Mouse (Mus musculus) brown adipose tissue, adult 24 weeks (tissue): ENCODE data around the gene Haus4. TPM values are rescaled to one million over a fixed set of nuclear protein-coding genes. Genes with fewer than 3 reads are reported as not detected.

Experiments
- H3K27ac ChIP-seq: fragments of 200-500 bp; replicated peaks from 2 replicates; pipeline ENCODE4 v1.5.1; 2012; ENCODE audit warnings: low read depth, mild to moderate bottlenecking, low read length
- H3K4me1 ChIP-seq: fragments of 200-500 bp; 2 replicates; pipeline ENCODE4 v1.6.1; 2012; ENCODE audit warnings: low read length, mixed read lengths; ENCODE audit not compliant: control insufficient read depth, insufficient read depth, insufficient read length
- H3K4me3 ChIP-seq: fragments of 200-500 bp; 2 replicates; pipeline ENCODE4 v1.5.1; 2012; ENCODE audit warnings: low read depth, mild to moderate bottlenecking, low read length, moderate library complexity; ENCODE audit not compliant: insufficient read depth
- polyA plus RNA-seq: library from polyadenylated mRNA; stranded (reverse); fragments of >200 nt; gene quantifications from 2 replicates; pipeline ENCODE4 v1.2.4, GENCODE M21; 2012; ENCODE audit not compliant: missing spikeins, insufficient read depth, insufficient read length

Haus4 gene
- polyA plus RNA-seq, 1 experiment = 4.1 TPM

- no peak overlapping the region for H3K27ac ChIP-seq
- H3K4me1 ChIP-seq = no peaks in the 10 kb centered on the region
- no peak overlapping the region for H3K4me3 ChIP-seq
These were observed 9.7 kb downstream of the Haus4 start for GRCm38 (mm10) chr14:54544703-54545102.

- Histone ChIP-seq H3K27ac (no peak overlapping the region), H3K4me3 (no peak overlapping the region), H3K4me1 (no peaks in the 10 kb centered on the region)
These were observed 13.6 kb downstream of the Haus4 start for GRCm38 (mm10) chr14:54540771-54541170.

- H3K27ac ChIP-seq = no peak overlapping the region
- H3K4me3 ChIP-seq = no peak overlapping the region
- H3K4me1 ChIP-seq = no peaks in the 10 kb centered on the region
These were observed 15.8 kb downstream of the Haus4 start for GRCm38 (mm10) chr14:54538580-54538979.

- Histone ChIP-seq H3K4me1 (no peaks in the 10 kb centered on the region), H3K4me3 (peak overlapping the region; percentile 31; the same call in 1 of the 2 replicates), H3K27ac (no peak overlapping the region)
These were observed 25.8 kb downstream of the Haus4 start for GRCm38 (mm10) chr14:54528446-54529111.

GRCm38 (mm10) chr14:54528007-54528393 lies 26.4 kb downstream of the Haus4 start:
- H3K4me3 ChIP-seq = peak overlapping the region; percentile 31; the same call in 1 of the 2 replicates
- H3K27ac ChIP-seq = no peak overlapping the region
- H3K4me1 ChIP-seq = no peaks in the 10 kb centered on the region

GRCm38 (mm10) chr14:54527227-54528006 lies 27.0 kb downstream of the Haus4 start:
- no peak overlapping the region for H3K27ac ChIP-seq
- H3K4me3 ChIP-seq = peak overlapping the region; percentile 2; the same call in 1 of the 2 replicates
- H3K4me1 ChIP-seq = no peaks in the 10 kb centered on the region

- Histone ChIP-seq H3K27ac (no peak overlapping the region), H3K4me1 (no peaks in the 10 kb centered on the region), H3K4me3 (no peak overlapping the region)
These were observed 30.8 kb downstream of the Haus4 start for GRCm38 (mm10) chr14:54523600-54523999.

GRCm38 (mm10) chr14:54516710-54517310 lies 37.6 kb downstream of the Haus4 start:
- Histone ChIP-seq H3K4me3 (peak overlapping the region; percentile 85), H3K4me1 (peaks cover 3% of the 10 kb centered on the region; the same call in 1 of the 2 replicates), H3K27ac (0 out of 2 replicates have a peak overlapping the region, but pooled peaks have one; percentile 49)

- Histone ChIP-seq H3K27ac (no peak overlapping the region), H3K4me3 (no peak overlapping the region), H3K4me1 (no peaks in the 10 kb centered on the region)
These were observed 44.6 kb downstream of the Haus4 start for GRCm38 (mm10) chr14:54509774-54510173.

GRCm38 (mm10) chr14:54503092-54503491 lies 51.3 kb downstream of the Haus4 start:
- H3K27ac ChIP-seq = no peak overlapping the region
- H3K4me3 ChIP-seq = no peak overlapping the region
- H3K4me1 ChIP-seq = no peaks in the 10 kb centered on the region

GRCm38 (mm10) chr14:54501365-54501764 lies 53.1 kb downstream of the Haus4 start:
- no peaks in the 10 kb centered on the region for H3K4me1 ChIP-seq
- no peak overlapping the region for H3K4me3 ChIP-seq
- H3K27ac ChIP-seq = no peak overlapping the region

GRCm38 (mm10) chr14:54499330-54499729 lies 55.1 kb downstream of the Haus4 start:
- H3K4me3 ChIP-seq = no peak overlapping the region
- H3K4me1 ChIP-seq = no peaks in the 10 kb centered on the region
- H3K27ac ChIP-seq = no peak overlapping the region

- H3K4me1 ChIP-seq = no peaks in the 10 kb centered on the region
- H3K4me3 ChIP-seq = no peak overlapping the region
- H3K27ac ChIP-seq = no peak overlapping the region
These were observed 57.7 kb downstream of the Haus4 start for GRCm38 (mm10) chr14:54496706-54497105.

GRCm38 (mm10) chr14:54494234-54494633 lies 60.2 kb downstream of the Haus4 start:
- no peak overlapping the region for H3K27ac ChIP-seq
- no peaks in the 10 kb centered on the region for H3K4me1 ChIP-seq
- H3K4me3 ChIP-seq = no peak overlapping the region

- Histone ChIP-seq H3K4me3 (no peak overlapping the region), H3K4me1 (no peaks in the 10 kb centered on the region), H3K27ac (no peak overlapping the region)
These were observed 61.2 kb downstream of the Haus4 start for GRCm38 (mm10) chr14:54493236-54493635.
